Mouse (Mus musculus): ENCODE measurements at regions not wholly inside any gene's neighbourhood (a gene's known extent, or its start where the extent isn't known, plus 50 kb on each side); places are given as distances from the start of the nearest gene placed in this dataset.

GRCm38 (mm10) chr15:62106518-62106975 is 1183.7 kb upstream of the A1bg start:
- Histone ChIP-seq H3K4me3 (no peak overlapping the region), H3K9ac (no peak overlapping the region), H3K27me3 (replicated peaks) (peaks cover 7% of the 10 kb centered on the region; the same call in 1 of the 2 replicates), H3K4me1 (peaks cover 9% of the 10 kb centered on the region), H3K27ac (no peak overlapping the region), H3K9me3 (0 out of 2 replicates have a peak, but pooled peaks cover 3% of the 10 kb centered on the region), H3K36me3 (replicated peaks) (no peaks in the 10 kb centered on the region), H3K4me2 (no peak overlapping the region)
- 3% methylated on average over 5 of the region's 5 CpGs for WGBS
- peak; percentile 87 for ATAC-seq (replicated peaks)

- WGBS: 63% methylated on average over 9 of the region's 9 CpGs
- peaks cover 7% of the 10 kb centered on the region; the same call in 1 of the 2 replicates for H3K27me3 ChIP-seq (replicated peaks)
- no peak overlapping the region for H3K4me2 ChIP-seq
- H3K4me3 ChIP-seq: no peak overlapping the region
- H3K36me3 ChIP-seq (replicated peaks): no peaks in the 10 kb centered on the region
- ATAC-seq (replicated peaks): no peak
- H3K27ac ChIP-seq: no peak overlapping the region
- 0 out of 2 replicates have a peak, but pooled peaks cover 3% of the 10 kb centered on the region for H3K9me3 ChIP-seq
- no peak overlapping the region for H3K9ac ChIP-seq
- H3K4me1 ChIP-seq: peaks cover 9% of the 10 kb centered on the region
These were observed 1182.7 kb upstream of the A1bg start for GRCm38 (mm10) chr15:62105483-62105882.

GRCm38 (mm10) chr15:62104653-62105052 is 1181.8 kb upstream of the A1bg start:
- H3K27ac ChIP-seq: no peak overlapping the region
- WGBS: 70% methylated on average over 7 of the region's 7 CpGs
- no peak for ATAC-seq (replicated peaks)
- H3K4me1 ChIP-seq: peaks cover 9% of the 10 kb centered on the region
- no peak overlapping the region for H3K9ac ChIP-seq
- no peaks in the 10 kb centered on the region for H3K36me3 ChIP-seq (replicated peaks)
- H3K4me2 ChIP-seq: no peak overlapping the region
- 0 out of 2 replicates have a peak, but pooled peaks cover 3% of the 10 kb centered on the region for H3K27me3 ChIP-seq (replicated peaks)
- no peak overlapping the region for H3K4me3 ChIP-seq
- H3K9me3 ChIP-seq: 0 out of 2 replicates have a peak, but pooled peaks cover 3% of the 10 kb centered on the region

- Histone ChIP-seq H3K27ac (no peak overlapping the region), H3K9me3 (0 out of 2 replicates have a peak, but pooled peaks cover 3% of the 10 kb centered on the region), H3K4me1 (no peaks in the 10 kb centered on the region), H3K36me3 (replicated peaks) (no peaks in the 10 kb centered on the region), H3K9ac (no peak overlapping the region), H3K4me3 (no peak overlapping the region), H3K4me2 (no peak overlapping the region), H3K27me3 (replicated peaks) (no peaks in the 10 kb centered on the region)
- WGBS: 92% methylated on average over 6 of the region's 6 CpGs
- ATAC-seq (replicated peaks): no peak
These were observed 1176.9 kb upstream of the A1bg start for GRCm38 (mm10) chr15:62099683-62100082.

- Histone ChIP-seq H3K27me3 (replicated peaks) (no peaks in the 10 kb centered on the region), H3K27ac (no peak overlapping the region), H3K4me1 (no peaks in the 10 kb centered on the region), H3K4me2 (no peak overlapping the region), H3K9me3 (0 out of 2 replicates have a peak, but pooled peaks cover 3% of the 10 kb centered on the region), H3K9ac (no peak overlapping the region), H3K36me3 (replicated peaks) (no peaks in the 10 kb centered on the region), H3K4me3 (no peak overlapping the region)
- ATAC-seq (replicated peaks): no peak
- WGBS: 52% methylated on average over 16 of the region's 16 CpGs
These were observed 1176.2 kb upstream of the A1bg start for GRCm38 (mm10) chr15:62098791-62099660.

- H3K27me3 ChIP-seq (replicated peaks): no peaks in the 10 kb centered on the region
- WGBS: 87% methylated on average over 7 of the region's 7 CpGs
- H3K27ac ChIP-seq: no peak overlapping the region
- H3K4me2 ChIP-seq: no peak overlapping the region
- no peaks in the 10 kb centered on the region for H3K36me3 ChIP-seq (replicated peaks)
- ATAC-seq (replicated peaks): no peak
- H3K4me3 ChIP-seq: no peak overlapping the region
- H3K4me1 ChIP-seq: peaks cover 11% of the 10 kb centered on the region
- H3K9me3 ChIP-seq: no peaks in the 10 kb centered on the region
- no peak overlapping the region for H3K9ac ChIP-seq
These were observed 1174.0 kb upstream of the A1bg start for GRCm38 (mm10) chr15:62096778-62097177.

- ATAC-seq (replicated peaks): no peak
- no peaks in the 10 kb centered on the region for H3K36me3 ChIP-seq (replicated peaks)
- no peak overlapping the region for H3K9ac ChIP-seq
- WGBS: 85% methylated on average over 3 of the region's 3 CpGs
- no peak overlapping the region for H3K4me2 ChIP-seq
- H3K27me3 ChIP-seq (replicated peaks): no peaks in the 10 kb centered on the region
- no peaks in the 10 kb centered on the region for H3K9me3 ChIP-seq
- no peak overlapping the region for H3K27ac ChIP-seq
- H3K4me3 ChIP-seq: no peak overlapping the region
- peaks cover 11% of the 10 kb centered on the region for H3K4me1 ChIP-seq
These were observed 1172.4 kb upstream of the A1bg start for GRCm38 (mm10) chr15:62095198-62095597.

- Histone ChIP-seq H3K9me3 (no peaks in the 10 kb centered on the region), H3K4me3 (no peak overlapping the region), H3K9ac (no peak overlapping the region), H3K4me2 (no peak overlapping the region), H3K27ac (no peak overlapping the region), H3K27me3 (replicated peaks) (no peaks in the 10 kb centered on the region), H3K36me3 (replicated peaks) (no peaks in the 10 kb centered on the region), H3K4me1 (peaks cover 11% of the 10 kb centered on the region)
- no peak for ATAC-seq (replicated peaks)
- WGBS: 78% methylated on average over 4 of the region's 4 CpGs
These were observed 1170.9 kb upstream of the A1bg start for GRCm38 (mm10) chr15:62093672-62094071.

GRCm38 (mm10) chr15:62092671-62093185 is 1169.9 kb upstream of the A1bg start:
- peak; percentile 89 for ATAC-seq (replicated peaks)

GRCm38 (mm10) chr15:62091746-62092659 is 1169.2 kb upstream of the A1bg start:
- WGBS: 54% methylated on average over 12 of the region's 12 CpGs
- no peaks in the 10 kb centered on the region for H3K36me3 ChIP-seq (replicated peaks)
- H3K4me1 ChIP-seq: peaks cover 11% of the 10 kb centered on the region
- H3K4me2 ChIP-seq: no peak overlapping the region
- no peak overlapping the region for H3K9ac ChIP-seq
- H3K27me3 ChIP-seq (replicated peaks): no peaks in the 10 kb centered on the region
- H3K4me3 ChIP-seq: no peak overlapping the region
- H3K9me3 ChIP-seq: no peaks in the 10 kb centered on the region
- peak overlapping the region; percentile 60 for H3K27ac ChIP-seq
- no peak; the same call in none of the 2 replicates for ATAC-seq (replicated peaks)

More at GRCm38 (mm10) chr15:62092671-62093185, 1169.9 kb upstream of the A1bg start:
- Histone ChIP-seq H3K4me1 (peaks cover 11% of the 10 kb centered on the region), H3K27ac (peak overlapping the region; percentile 60), H3K9ac (no peak overlapping the region), H3K4me2 (no peak overlapping the region), H3K9me3 (no peaks in the 10 kb centered on the region), H3K4me3 (no peak overlapping the region), H3K27me3 (replicated peaks) (no peaks in the 10 kb centered on the region), H3K36me3 (replicated peaks) (no peaks in the 10 kb centered on the region)
- whole genome bisulfite sequencing: 4% methylated on average over 5 of the region's 5 CpGs

GRCm38 (mm10) chr15:62091144-62091543 is 1168.3 kb upstream of the A1bg start:
- Histone ChIP-seq H3K4me2 (no peak overlapping the region), H3K36me3 (replicated peaks) (no peaks in the 10 kb centered on the region), H3K9me3 (no peaks in the 10 kb centered on the region), H3K4me1 (peaks cover 11% of the 10 kb centered on the region), H3K4me3 (no peak overlapping the region), H3K27me3 (replicated peaks) (no peaks in the 10 kb centered on the region), H3K9ac (no peak overlapping the region), H3K27ac (no peak overlapping the region)
- WGBS: 90% methylated on average over 5 of the region's 5 CpGs
- no peak for ATAC-seq (replicated peaks)

- Histone ChIP-seq H3K27ac (no peak overlapping the region), H3K4me2 (no peak overlapping the region), H3K9me3 (no peaks in the 10 kb centered on the region), H3K4me3 (no peak overlapping the region), H3K27me3 (replicated peaks) (no peaks in the 10 kb centered on the region), H3K4me1 (peaks cover 11% of the 10 kb centered on the region), H3K36me3 (replicated peaks) (no peaks in the 10 kb centered on the region), H3K9ac (no peak overlapping the region)
- no peak for ATAC-seq (replicated peaks)
- WGBS: 94% methylated on average over 4 of the region's 4 CpGs
These were observed 1165.5 kb upstream of the A1bg start for GRCm38 (mm10) chr15:62088341-62088740.
